Mouse (Mus musculus): Measurements from ENCODE around the gene Fbxl13. TPM values are rescaled to one million over a fixed set of nuclear protein-coding genes. Genes with fewer than 3 reads are reported as not detected.

Fbxl13 gene
- total RNA-seq, 2 experiments from 2014 or later, result 0.09 to 0.12 TPM

GRCm38 (mm10) chr5:21574386-21575209 lies 70.8 kb downstream of the Fbxl13 start:
- peak; percentile 12 for DNase-seq

- no peak for DNase-seq
These were observed 72.5 kb downstream of the Fbxl13 start for GRCm38 (mm10) chr5:21572764-21573416.

- no peak for DNase-seq
These were observed 77.7 kb downstream of the Fbxl13 start for GRCm38 (mm10) chr5:21567784-21568183.

- no peak for DNase-seq
These were observed 79.9 kb downstream of the Fbxl13 start for GRCm38 (mm10) chr5:21565392-21566065.

- DNase-seq, result no peak
These were observed 81.5 kb downstream of the Fbxl13 start for GRCm38 (mm10) chr5:21563936-21564335.

GRCm38 (mm10) chr5:21556502-21556901 lies 88.9 kb downstream of the Fbxl13 start:
- DNase-seq, result no peak

GRCm38 (mm10) chr5:21554732-21555131 lies 90.7 kb downstream of the Fbxl13 start:
- no peak for DNase-seq

GRCm38 (mm10) chr5:21553685-21554084 lies 91.7 kb downstream of the Fbxl13 start:
- DNase-seq, result no peak

- DNase-seq, result no peak
These were observed 98.4 kb downstream of the Fbxl13 start for GRCm38 (mm10) chr5:21547005-21547404.

- DNase-seq, result peak; percentile 39
These were observed 99.6 kb downstream of the Fbxl13 start for GRCm38 (mm10) chr5:21545786-21546185.

- DNase-seq, result no peak
These were observed 100.2 kb downstream of the Fbxl13 start for GRCm38 (mm10) chr5:21545227-21545626.

GRCm38 (mm10) chr5:21544821-21545220 lies 100.6 kb downstream of the Fbxl13 start:
- peak; percentile 42 for DNase-seq

- peak; percentile 64 for DNase-seq
These were observed 101.8 kb downstream of the Fbxl13 start, which contains the start of gene Lrrc17 for GRCm38 (mm10) chr5:21543409-21544201. Gene Lrrc17, plus strand, starts transcription at chr5:21543559.

- no peak for DNase-seq
These were observed 103.2 kb downstream of the Fbxl13 start for GRCm38 (mm10) chr5:21542226-21542625.

GRCm38 (mm10) chr5:21532921-21533320 lies 112.5 kb downstream of the Fbxl13 start:
- peak; percentile 24 for DNase-seq

- no peak for DNase-seq
These were observed 113.3 kb downstream of the Fbxl13 start for GRCm38 (mm10) chr5:21532126-21532525.

GRCm38 (mm10) chr5:21529110-21529720 lies 116.2 kb downstream of the Fbxl13 start:
- no peak for DNase-seq

- DNase-seq, result peak; percentile 57
These were observed 117.2 kb downstream of the Fbxl13 start for GRCm38 (mm10) chr5:21528068-21528842.

- DNase-seq, result peak; percentile 32
These were observed 117.9 kb downstream of the Fbxl13 start for GRCm38 (mm10) chr5:21527488-21527911.

- no peak for DNase-seq
These were observed 118.5 kb downstream of the Fbxl13 start for GRCm38 (mm10) chr5:21526835-21527485.

Measured in heart, postnatal 4 days (tissue).